Mouse (Mus musculus) lung, adult 2 months (tissue): ENCODE measurements around the gene Il18. TPM values are rescaled to one million over a fixed set of nuclear protein-coding genes. Genes with fewer than 3 reads are reported as not detected.

Source experiments
- DNase-seq: peaks from one replicate; pipeline ENCODE4 v3.0.0; 2022
- H3K4me1 ChIP-seq: fragments of 200-500 bp; 2 replicates; pipeline ENCODE4 v1.6.1; 2011; ENCODE audit warnings: low read length; ENCODE audit not compliant: control insufficient read depth, insufficient read depth
- H3K4me3 ChIP-seq: fragments of 200-500 bp; replicated peaks from 2 replicates; pipeline ENCODE3; 2011; ENCODE audit warnings: low read depth, mild to moderate bottlenecking, control low read depth, low read length; ENCODE audit errors: extremely low read depth
- CTCF ChIP-seq: fragments of 200-500 bp; IDR thresholded peaks from 2 replicates; pipeline ENCODE4 v1.5.1; 2011; ENCODE audit warnings: mild to moderate bottlenecking, low read length, control low read depth; ENCODE audit not compliant: insufficient read depth
- POLR2A ChIP-seq: fragments of 200-500 bp; IDR thresholded peaks from 2 replicates; pipeline ENCODE4 v1.6.1; 2011; ENCODE audit warnings: low read depth, mild to moderate bottlenecking, control low read depth, low read length, borderline replicate concordance; ENCODE audit errors: extremely low read depth
- WGBS: fragments of 180-500 bp; shearing (Covaris S2); methylation state at CpG from one replicate; pipeline ENCODE4 v1.1.7; 2018; 5-methylcytosine and 5-hydroxymethylcytosine counted together
- polyA plus RNA-seq: library from polyadenylated mRNA; depleted of rRNA; stranded (reverse); fragments of >200 nt; gene quantifications from 2 replicates; pipeline ENCODE4 v1.2.3, GENCODE M21; 2012

Il18 gene
- polyA plus RNA-seq, 1 experiment, result 17.4 TPM

DNA sequence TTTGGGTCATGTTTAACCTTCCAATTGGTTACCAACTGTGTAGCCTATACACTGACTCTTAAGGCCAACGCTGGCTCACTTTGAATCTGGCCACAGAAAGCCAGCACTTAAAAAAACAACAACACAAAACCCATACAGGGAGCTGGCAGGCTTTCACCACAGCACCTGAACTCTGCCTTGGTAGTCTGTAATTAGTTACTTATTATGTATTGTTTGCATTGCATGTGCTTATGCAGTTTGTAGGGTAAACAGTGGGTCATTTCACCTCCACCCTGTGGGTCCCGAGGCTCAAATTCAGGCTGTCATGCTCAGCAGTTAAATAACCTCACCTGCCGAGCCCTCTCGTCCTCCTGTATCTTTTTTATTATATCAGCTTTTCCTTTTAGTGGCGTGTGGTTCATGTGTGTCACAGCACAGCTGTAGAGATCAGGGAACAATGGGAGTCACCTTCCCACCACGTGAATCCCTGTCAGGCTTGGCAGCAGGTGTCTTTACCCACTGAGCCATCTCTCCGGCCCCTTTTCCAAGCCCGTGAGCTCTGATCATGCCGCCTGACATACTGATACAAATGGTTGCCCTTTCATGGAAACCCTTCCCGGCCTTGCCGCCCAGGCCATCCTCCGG, 40.3 kb downstream of the Il18 start:
- no peak overlapping the region for H3K4me3 ChIP-seq
- no peak for TF ChIP-seq POLR2A
- TF ChIP-seq CTCF, result no peak
- 73% methylated on average over 12 of the region's 12 CpGs for WGBS
- no peak for DNase-seq
- H3K4me1 ChIP-seq, result no peaks in the 10 kb centered on the region

DNA sequence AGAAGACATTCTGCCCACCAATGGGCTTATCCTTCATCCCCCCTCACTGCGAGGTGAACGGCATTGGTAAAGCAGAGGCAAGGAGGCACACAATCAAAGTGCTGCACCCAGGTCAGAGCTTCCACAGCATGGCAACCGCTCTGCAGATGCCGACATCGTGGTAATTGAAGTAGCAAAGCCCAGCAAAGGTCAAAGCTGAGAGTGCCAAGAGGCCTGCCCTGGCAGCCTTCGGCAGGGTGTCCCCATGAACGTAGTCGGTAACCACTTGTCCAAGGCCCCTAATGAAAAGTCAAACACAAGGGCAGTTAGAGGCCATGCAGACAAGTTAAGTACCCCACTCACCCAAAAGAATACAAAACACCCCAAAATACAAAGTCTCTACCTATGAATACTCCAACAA, 42.3 kb downstream of the Il18 start:
- no peaks in the 10 kb centered on the region; the same call in 1 of the 2 replicates for H3K4me1 ChIP-seq
- TF ChIP-seq POLR2A, result no peak
- TF ChIP-seq CTCF, result no peak
- 87% methylated on average over 8 of the region's 8 CpGs for WGBS
- no peak for DNase-seq
- no peak overlapping the region for H3K4me3 ChIP-seq

DNA sequence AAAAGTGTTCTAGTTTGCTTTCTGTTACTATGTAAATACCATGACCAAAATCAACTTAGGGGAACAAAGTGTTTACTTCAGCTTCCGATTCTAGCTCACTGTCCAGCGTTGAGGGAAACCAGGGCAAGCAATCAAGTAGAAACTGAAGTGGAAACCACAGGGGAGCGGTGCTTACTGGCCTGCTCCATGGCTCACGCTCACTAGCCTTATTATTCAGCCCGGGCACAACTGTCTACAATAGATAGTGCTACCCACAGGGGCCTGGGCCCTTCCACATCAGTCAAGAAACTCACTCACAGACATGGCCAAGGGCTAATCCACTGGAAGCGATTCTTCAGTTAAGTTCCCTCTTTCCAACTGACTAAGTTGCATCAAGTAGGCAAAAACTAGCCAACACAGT, 46.9 kb downstream of the Il18 start:
- no peak for DNase-seq
- TF ChIP-seq CTCF, result no peak
- no peak for TF ChIP-seq POLR2A
- peaks cover 10% of the 10 kb centered on the region for H3K4me1 ChIP-seq
- 62% methylated on average over 6 of the region's 6 CpGs for WGBS
- H3K4me3 ChIP-seq, result no peak overlapping the region

DNA sequence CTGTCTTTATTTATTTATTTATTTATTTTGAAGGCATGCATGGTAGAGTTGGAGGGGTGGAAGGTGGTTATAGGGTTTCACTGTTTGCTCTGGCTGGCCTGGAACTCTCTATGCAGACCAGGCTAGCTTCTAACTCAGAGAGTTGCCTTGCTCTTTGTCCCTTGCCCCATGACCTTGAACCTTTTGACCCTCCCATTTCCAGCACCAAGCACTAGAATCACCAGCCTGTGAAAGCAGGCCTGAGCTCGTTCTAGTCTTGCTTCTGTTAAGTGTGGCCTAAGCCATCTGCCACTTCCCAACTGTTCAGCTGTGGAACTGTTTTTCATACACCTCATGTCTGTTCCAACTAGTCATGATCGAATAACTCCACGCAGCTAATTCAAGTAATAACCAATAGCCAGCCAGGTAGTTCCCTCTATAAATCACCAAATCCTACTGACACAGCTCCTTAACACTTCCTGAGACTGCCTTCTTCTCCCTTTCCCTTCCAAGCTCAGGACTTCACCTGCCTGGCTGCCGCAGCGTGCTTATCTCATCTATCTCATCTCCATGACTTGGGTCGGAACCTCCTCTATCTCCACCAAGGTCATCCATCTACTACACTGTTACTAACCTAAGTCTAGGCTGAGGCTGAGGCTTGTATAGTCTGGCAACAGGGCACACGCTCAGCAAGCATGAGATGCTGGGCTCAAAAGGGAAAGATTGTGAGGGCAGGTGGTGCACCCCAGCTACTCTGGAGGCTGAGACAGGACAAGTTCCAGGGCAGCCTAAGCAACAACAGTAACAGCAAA, 47.6 kb downstream of the Il18 start:
- Histone ChIP-seq H3K4me3 (peak overlapping the region; percentile 18), H3K4me1 (peaks cover 10% of the 10 kb centered on the region)
- DNase-seq, result no peak
- 86% methylated on average over 7 of the region's 7 CpGs for WGBS
- TF ChIP-seq CTCF (no peak), POLR2A (no peak)

DNA sequence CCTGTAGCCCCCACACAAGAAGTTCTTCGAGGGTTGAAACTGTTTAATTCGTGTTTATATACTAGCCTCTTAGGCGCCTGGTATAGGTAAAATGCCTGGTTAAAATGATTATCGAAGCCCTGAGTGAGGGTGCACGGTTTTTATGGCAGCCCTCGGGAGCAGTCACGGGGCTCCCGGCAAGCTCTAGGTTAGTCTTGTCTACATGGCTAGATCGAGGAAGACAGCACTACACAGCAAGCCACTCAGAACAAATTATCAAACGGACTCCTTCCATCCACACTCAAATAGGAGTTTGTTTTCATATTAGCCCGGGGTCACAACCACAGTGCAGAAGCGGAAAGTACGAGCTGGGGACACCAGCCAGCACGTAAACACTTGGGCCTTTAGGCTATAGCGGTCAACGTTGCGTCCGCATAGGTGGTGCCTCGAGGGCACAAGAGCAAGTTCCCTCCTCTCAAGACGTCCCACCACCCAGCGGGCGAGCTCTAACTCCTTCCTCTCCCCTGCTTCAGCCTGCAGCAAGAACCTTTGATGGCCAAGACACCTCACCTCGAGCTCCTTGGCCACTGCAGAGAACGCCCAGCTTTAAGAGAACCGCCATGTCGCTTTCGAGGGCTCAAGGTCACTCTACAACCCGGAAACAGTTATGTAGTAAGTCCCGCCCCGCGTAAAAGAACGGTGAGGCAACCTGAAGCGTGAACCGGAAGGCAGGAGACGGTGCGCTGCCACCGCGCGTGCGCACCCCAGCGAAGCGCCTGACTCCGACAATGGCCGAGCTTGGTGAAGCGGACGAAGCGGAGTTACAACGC, 48.8 kb downstream of the Il18 start, which contains the start of the genes Sdhd and Timm8b:
TSS of gene Sdhd (minus strand) at position 624 of the 809 bp plus-strand sequence.
TSS of gene Timm8b (plus strand) at position 722 of the 809 bp plus-strand sequence.
- TF ChIP-seq POLR2A, result peak; percentile 96
- TF ChIP-seq CTCF, result no peak
- WGBS, result under 1% methylated on average over 48 of the region's 48 CpGs
- DNase-seq, result peak; percentile 90
- Histone ChIP-seq H3K4me1 (peaks cover 10% of the 10 kb centered on the region), H3K4me3 (peak within 1 kb of the TSS; percentile 78)

DNA sequence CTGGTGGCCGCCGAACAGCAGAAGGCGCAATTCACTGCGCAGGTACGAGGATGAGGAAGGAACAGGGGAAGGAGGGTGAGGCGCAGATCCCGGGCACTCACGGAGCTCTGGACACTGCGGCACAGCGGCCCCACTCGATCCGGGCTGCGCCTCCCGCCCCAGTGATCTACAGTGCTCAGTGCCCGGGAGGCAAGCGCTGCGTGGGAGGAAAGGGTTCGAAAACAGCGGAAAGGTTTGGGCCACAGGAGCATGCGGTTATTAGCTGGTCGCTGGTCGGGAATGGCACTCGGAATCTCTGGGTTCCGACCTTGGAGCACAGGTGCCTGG, 49.3 kb downstream of the Il18 start:
- Histone ChIP-seq H3K4me1 (peaks cover 10% of the 10 kb centered on the region), H3K4me3 (peak overlapping the region; percentile 78)
- TF ChIP-seq CTCF, result no peak
- TF ChIP-seq POLR2A, result no peak
- no peak for DNase-seq
- WGBS, result under 1% methylated on average over 24 of the region's 24 CpGs

DNA sequence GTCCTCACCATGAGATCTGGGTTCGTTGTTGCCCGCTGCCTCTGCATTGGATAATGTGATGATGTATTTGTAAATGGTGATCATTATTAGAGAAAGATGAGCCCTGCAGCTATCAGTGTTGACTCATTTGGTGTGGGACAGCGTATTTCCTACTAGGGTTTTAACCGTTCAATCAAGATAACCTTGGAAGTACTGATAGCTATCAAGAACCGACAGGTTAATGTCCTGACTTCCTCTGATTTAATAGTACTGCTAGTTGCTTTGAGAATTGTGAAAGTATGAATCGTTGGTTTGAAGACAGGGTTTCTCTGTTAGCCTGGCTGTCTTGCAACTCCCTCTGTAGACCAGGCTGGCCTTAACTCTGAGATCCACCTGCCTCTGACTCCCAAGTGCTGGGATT, 49.7 kb downstream of the Il18 start:
- WGBS, result 2% methylated on average over 6 of the region's 6 CpGs

DNA sequence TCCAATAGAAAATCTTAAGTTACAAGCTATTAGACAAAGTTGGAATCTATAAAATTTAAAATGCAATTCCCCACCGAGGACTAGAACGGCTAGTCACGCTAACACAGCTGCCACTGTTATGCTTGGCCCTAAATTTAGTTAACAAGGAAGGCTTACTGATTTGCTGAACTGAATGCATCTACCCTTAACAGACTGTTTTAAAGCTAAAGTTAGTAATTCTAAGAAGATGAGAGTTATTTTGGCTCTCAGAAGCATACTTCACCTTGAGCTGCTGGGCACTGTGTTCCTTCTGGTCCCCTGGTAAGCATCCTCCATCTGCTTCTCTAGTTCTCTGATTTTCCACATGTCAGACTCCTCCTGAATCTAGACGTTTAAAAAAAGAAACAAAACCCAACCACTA, 57.5 kb downstream of the Il18 start:
- Histone ChIP-seq H3K4me3 (no peak overlapping the region), H3K4me1 (peaks cover 2% of the 10 kb centered on the region)
- WGBS, result 83% methylated on average over 4 of the region's 4 CpGs
- TF ChIP-seq POLR2A (no peak), CTCF (no peak)
- DNase-seq, result no peak

More for the DNA sequence above, 49.7 kb downstream of the Il18 start:
- no peak for TF ChIP-seq POLR2A
- TF ChIP-seq CTCF, result no peak
- H3K4me1 ChIP-seq, result peaks cover 10% of the 10 kb centered on the region
- DNase-seq, result no peak
- H3K4me3 ChIP-seq, result peak overlapping the region; percentile 78

DNA sequence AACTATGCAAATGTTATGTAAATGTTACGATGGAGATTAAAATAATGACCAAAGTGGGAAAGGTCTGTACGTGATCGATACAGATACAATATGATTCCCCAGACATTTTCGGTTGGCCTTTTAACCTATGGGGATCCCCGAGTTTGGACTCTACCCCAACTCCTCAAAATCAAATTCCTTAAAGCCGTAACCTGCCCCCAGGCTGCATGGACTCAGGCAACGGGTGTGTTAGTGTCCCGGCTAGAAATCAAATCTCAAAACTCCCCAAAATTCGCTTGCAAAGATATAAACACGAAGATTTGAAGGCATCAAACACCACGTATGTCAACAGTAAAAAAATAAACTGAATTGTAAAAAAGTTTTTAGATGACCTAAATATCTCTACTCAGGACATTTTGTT, 61.5 kb downstream of the Il18 start:
- Histone ChIP-seq H3K4me3 (peak overlapping the region; percentile 84), H3K4me1 (peaks cover 2% of the 10 kb centered on the region)
- TF ChIP-seq CTCF (no peak), POLR2A (no peak)
- 31% methylated on average over 11 of the region's 11 CpGs for WGBS
- no peak for DNase-seq
